Mouse (Mus musculus): Measurements from ENCODE around the gene Chil1.

The Chil1 gene

DNA sequence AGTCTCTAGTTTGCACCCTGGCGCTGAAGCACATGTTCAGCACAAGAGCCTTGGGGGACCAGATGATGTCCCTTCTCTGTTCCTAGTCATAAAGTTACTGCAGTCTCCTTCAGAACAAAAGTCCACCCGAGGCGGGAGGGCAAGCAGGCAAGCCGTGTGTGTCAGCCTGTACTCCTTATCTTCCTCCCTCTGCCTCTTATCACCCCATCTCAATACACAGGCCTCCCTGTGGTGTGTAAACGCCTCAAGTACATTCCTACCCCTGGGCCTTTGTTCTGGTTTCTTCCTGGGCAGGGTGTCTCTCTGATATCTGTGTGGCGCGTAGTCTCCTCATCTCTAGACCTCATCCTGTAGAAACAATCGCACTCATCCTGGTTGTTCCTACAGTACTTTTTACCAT lies 44.8 kb downstream of the Chil1 start:
- DNase-seq (ENCODE audit: extremely low read depth, insufficient read length, low spot score) = no peak

DNA sequence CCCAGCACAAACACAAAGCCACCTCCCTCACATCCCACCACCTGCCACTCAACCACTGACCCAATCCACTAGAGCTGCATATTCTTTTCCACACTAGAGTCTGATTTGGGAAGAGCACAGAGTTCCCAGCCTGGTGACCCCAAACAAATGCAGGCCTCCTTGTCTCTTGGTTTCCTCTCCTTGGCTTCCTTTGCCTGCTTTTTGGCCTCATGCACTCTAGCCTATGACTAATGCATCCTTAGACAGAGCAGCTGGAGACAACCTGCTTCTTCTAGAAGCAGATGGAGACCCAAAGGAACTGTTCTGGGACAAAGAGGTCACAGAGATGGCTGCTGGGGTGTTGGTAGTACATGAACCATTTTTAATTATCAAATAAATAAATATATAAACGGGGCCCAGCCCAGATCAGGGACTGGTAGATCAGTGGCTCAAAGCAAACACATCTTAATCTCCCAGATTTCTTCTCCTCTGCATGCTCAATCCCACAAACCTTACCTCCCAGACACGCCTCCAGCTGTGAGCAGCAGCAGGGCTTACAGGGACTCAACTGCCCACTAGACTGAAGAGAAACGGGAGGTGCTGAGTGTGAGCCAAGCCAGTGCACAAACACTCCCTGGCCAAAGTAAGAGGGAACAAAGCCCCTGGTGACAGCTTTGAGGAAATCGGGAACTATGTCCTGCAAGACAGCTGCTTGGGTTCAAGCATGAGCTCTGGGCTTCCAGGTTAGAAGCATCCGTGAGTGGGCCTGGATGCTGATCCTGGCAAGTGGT lies 48.0 kb downstream of the Chil1 start:
- DNase-seq (ENCODE audit: extremely low read depth, insufficient read length, low spot score) = no peak

DNA sequence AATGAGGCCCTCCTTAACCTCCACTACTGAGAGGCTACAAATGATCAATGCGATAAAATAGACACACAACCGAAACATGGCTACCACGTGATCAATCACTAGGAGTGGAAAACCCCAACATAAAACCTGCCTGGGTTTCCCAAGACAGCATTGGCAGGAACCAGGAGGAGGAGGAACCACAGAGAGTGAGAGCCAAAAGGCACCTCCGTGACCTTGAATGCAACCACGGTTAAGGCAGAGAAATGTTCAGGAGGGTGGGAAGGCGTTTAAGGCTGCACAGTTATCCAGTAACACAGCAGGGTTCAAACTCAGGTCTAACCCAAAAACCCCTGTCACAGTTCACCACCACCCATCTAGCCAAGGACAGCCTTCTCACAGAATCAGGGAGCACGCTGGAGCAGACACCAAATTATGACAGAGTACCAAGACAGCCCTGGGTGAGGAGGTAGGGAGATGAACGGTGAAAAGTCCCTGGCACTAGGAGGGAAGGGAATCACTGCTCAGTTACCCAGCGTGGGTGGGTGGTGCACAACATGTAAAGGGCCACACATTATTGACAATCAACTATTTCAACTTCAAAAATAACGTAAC lies 48.8 kb downstream of the Chil1 start:
- DNase-seq (ENCODE audit: extremely low read depth, insufficient read length, low spot score) = no peak

DNA sequence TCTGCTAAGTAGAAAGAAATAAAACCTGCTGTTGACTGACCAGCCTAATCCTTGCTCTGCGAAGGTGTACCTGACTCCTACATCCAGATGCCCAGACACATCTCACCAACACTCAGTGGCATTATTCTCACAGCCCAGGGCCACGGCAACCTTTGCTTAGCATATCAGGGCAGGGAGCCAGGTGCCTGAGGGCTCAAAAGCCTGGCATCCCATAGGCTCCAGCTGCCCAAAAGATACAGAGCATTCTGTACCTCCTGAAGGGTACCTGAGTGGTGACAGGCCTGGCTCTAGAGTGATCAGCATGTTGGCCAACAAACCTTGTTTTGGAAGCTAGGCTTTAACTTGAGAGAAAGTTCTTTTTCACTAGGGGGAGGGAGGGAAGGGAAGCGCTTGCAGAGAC lies 49.3 kb downstream of the Chil1 start:
- DNase-seq (ENCODE audit: extremely low read depth, insufficient read length, low spot score) = no peak

DNA sequence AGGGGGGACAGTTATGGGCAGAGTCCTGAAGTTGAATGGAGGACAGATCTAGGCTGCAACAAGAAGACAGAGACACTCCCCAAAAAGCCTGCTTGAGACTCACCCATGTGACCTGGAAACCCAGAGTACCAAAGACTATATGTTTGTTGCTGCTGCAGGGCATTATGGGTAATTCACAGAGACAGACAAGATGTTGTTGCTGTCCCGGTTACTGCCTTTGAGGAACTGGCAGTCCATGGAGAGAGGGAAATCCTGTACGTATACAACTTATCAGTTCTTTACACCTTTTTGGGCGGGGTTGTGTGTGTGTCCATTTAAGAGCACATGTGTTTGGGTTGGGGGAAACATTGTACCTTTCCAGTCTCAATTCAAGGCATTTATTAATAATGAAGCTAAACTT lies 49.7 kb downstream of the Chil1 start:
- no peak for DNase-seq (ENCODE audit: extremely low read depth, insufficient read length, low spot score)

DNA sequence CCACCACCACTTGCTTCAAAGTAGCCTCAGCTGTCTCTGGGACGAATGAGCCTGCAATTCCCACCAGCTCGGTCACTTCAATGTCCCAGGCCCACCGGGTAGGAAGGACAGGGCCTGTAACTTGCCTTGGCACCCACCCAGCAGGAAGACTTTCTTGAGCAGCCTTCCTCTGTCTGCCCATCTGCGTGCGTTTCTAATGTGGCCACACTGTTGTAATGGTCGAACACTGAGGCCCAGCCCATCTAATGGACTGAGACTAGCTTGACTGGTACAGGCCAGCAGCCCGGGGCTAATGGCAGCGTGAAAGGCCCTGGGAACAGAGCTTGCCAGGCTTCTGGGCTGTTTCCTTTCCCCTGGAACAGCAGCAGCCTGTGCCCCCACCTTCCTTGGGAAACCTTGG lies 50.4 kb downstream of the Chil1 start:
- DNase-seq (ENCODE audit: extremely low read depth, insufficient read length, low spot score) = no peak

DNA sequence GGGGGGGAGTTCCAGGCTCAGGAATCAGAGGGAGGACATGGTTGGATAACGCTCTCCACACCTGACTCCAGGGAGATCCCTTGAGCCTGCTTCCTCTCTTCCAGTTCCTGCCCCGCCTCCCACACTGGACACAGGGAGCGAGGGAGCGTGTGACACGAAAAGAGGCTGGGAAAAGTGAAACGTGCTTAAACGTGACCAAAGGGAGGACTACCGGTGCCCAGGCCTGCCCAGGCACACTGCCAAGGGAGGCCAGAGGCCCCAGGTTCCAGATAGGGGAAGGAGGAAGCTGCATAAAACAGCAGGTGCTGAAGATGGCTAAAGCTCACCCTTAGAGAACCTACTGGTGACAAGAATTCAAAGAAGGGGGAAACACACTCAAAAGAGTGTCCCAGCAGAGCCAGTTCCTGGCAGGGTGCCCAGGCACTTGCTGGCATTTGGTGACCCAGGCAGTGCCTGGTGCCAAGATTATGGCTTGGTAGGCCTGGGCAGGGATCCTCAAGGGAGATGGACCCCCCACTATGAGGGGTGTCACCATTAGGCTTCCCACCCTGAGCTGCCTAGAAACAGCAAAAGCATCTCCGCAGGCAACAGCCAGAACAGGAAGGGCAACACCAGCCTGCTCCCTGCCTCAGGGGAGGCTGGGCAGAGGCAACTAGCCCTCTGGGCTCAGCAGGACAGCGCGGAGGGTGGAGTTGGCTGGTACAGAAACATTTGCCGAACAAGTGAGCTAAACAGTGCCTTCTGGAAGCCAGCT lies 51.0 kb downstream of the Chil1 start:
- no peak for DNase-seq (ENCODE audit: extremely low read depth, insufficient read length, low spot score)

DNA sequence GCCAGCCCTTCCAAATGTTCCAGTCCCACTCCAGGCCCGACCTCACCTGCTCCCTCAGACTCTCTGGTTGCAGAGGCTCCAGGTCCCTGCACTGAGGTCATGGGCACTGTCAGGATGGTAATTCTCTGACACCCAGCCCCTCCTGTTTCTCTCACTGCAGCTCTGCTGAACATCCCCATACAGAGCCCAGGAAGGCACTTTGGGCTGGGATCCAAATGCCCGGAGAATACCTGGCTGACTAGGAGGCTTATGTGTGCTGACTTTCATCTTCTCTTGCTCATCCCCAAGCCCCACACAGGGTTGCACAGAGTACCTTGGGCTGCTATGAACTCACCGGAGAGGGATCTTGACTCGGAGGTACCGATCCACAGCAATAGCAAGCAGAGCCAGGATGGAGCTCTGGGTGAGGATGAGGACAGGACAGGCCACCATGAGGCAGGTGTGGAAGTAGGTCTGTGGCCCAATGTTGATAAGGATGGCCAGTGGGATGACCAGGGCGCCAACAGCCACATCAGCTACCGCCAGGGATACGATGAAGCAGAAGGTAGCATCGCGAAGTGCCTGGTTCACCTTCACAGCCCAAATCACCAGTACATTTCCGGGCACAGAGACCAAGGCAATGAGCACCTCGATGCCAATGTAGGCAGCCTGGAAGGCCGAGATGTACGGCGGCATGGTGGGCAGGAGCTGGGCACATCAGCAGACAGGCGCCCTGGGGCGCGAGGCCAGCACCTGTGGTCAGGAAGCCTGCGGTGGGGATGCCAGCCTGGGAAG lies 51.9 kb downstream of the Chil1 start:
- no peak for DNase-seq (ENCODE audit: extremely low read depth, insufficient read length, low spot score)

DNA sequence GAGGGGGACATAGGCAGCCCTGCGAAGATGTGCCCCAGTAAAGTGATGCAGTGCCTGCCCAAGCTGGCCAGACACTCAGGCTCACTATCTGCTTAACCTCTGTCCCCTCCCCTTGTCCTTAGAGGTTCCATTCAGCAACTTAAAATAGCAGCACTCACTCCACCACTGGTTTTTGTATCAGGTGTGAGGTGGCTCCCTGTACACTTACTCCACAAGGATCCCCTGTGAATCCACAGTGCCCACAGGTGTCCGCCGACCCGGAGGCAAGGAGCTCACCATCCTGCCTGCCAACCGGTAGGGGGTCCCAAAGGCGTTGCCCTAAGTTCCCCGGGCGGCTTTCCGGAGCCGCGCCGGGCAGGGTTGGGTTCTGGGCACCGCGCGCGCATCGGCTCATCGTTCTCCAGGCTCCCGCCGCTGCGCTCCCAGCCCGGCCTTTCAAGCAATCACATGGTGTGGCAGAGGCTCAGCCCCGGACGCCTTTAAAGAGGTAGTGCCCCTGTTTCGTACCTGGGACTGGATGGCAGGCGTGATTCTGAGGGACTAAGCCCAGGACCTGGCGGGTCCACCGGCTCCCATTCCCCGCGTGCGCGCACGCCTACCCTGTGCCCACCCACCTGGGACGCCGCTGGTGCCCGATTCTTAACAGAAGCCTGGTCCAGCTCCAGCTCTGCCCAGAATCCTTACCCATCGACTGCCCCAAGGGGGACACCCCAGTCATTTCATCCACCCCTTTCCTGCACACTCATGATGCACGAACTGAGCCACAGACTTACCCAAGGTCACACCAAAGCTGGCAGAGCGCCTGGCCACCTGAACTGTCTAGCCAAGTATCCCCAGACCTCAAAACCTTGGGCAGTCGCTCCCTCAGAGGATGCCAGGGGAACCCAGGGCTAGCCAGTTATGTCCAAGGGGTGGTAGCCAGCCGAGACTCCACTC lies 52.7 kb downstream of the Chil1 start:
- DNase-seq (ENCODE audit: extremely low read depth, insufficient read length, low spot score) = no peak

DNA sequence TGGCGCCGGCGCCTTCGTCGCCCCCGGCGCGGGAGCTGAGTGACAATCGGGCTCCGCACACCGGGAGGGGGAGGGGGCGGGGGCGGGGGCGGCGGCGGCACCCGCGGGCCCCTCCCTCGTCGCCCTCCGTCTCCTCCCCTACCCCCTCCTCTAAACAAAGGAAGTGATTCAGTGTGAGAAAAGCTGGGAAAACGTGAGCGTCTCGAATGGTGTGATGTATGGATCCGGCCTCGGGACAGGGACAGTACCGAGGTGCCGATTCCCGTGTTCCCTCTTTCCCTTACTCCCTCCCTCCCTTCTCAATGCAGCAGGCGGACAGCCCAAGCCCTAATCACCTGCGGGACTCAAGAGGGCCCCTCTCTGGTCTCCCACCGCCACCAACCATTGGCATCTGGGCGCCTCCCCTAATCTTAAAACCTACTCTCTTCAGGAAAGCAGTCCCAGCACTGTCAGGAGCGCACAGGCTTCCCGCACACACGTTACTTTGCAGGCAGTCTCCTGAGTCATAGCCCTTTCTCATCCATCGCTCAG lies 53.5 kb downstream of the Chil1 start, which contains the start of gene Adora1:
Gene Adora1 (minus strand): TSS at position 41 of the 531 bp plus-strand sequence.
- no peak for DNase-seq (ENCODE audit: extremely low read depth, insufficient read length, low spot score)

DNA sequence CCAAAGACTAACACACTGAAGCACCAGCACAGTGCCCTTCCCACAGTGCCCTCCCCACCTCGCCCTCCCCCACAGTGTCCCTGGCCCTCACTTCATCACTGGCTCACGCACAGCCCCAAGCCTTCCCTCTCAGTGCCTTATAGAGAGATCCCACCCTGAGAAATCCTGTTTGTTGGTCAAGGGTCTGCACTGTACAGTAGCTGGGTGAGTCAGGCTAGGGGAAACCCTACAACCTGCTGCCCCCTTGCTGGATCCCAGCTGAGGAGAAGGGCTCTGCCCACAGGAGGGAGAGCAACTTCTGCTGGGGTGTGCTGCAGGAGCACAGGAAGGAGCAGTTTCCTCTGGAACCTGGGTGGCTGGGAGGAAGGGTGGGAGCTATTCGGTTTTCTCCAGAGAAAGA lies 54.2 kb downstream of the Chil1 start:
- no peak for DNase-seq (ENCODE audit: extremely low read depth, insufficient read length, low spot score)

DNA sequence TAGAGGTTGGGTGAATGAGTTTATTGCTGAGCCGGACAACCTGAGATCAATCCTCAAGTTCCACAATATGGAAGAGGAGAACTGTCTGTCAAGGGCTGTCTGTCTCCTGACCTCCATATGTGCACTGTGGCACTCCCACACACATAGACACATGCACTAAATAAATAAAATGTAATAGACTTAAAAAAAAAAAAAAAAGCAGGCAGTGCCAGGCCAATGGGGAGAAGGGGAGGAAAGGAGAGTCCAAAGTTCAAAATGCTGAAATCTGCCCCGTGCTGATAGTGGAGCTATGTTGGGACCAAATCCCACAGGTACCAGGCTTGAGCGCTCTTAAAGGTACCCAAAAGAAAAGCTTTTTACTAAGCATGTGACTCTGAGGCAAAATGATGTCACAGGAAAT lies 55.5 kb downstream of the Chil1 start:
- no peak for DNase-seq (ENCODE audit: extremely low read depth, insufficient read length, low spot score)

Measured in 3134 (cell line).